Mouse (Mus musculus): ENCODE data around the gene Hectd1. TPM values are rescaled to one million over a fixed set of nuclear protein-coding genes. Genes with fewer than 3 reads are reported as not detected.
A peak's percentile ranks its signal among the peaks of the same experiment; 100 is the strongest.

The Hectd1 gene
- polyA plus RNA-seq, 1 experiment from 2014 or later = 43.1 TPM

GRCm38 (mm10) chr12:51712685-51713084 lies 116.7 kb downstream of the Hectd1 start:
- Histone ChIP-seq H3K27ac (no peak overlapping the region), H3K4me1 (no peaks in the 10 kb centered on the region), H3K36me3 (no peaks in the 10 kb centered on the region), H3K27me3 (no peaks in the 10 kb centered on the region), H3K9ac (no peak overlapping the region), H3K9me3 (no peaks in the 10 kb centered on the region), H3K4me3 (no peak overlapping the region), H3K4me2 (replicated peaks) (no peak overlapping the region)
- ATAC-seq (ENCODE audit: insufficient number of reproducible peaks, insufficient read depth, low FRiP score, low TSS enrichment) = no peak
- WGBS = 64% methylated on average over 1 of the region's 1 CpGs

DNA sequence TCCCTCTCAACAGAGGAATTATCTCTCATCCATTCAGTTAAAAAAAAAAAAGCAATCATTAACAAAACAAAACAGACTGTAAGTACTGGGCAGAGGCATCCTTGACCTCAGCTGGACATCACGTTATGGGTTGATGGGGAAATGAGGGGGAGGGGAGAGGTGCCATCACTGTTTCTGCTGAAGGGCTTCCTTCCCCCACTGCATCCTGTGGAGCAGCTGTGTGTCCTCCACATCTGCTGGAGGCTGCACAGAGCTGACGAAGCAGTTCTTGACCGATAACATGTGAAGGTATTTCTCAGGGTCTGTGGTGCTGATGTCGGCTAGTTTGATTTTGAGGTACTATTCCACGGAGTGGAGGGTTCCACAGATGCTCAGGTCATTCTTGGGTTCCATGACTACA lies 119.2 kb downstream of the Hectd1 start:
- no peaks in the 10 kb centered on the region for H3K4me1 ChIP-seq
- H3K36me3 ChIP-seq = no peaks in the 10 kb centered on the region
- WGBS = 67% methylated on average over 5 of the region's 5 CpGs
- H3K27ac ChIP-seq = no peak overlapping the region
- no peak overlapping the region for H3K9ac ChIP-seq
- no peaks in the 10 kb centered on the region for H3K9me3 ChIP-seq
- no peak overlapping the region for H3K4me2 ChIP-seq (replicated peaks)
- no peaks in the 10 kb centered on the region for H3K27me3 ChIP-seq
- no peak overlapping the region for H3K4me3 ChIP-seq
- no peak for ATAC-seq (ENCODE audit: insufficient number of reproducible peaks, insufficient read depth, low FRiP score, low TSS enrichment)

GRCm38 (mm10) chr12:51709741-51710140 lies 119.6 kb downstream of the Hectd1 start:
- H3K4me2 ChIP-seq (replicated peaks) = no peak overlapping the region
- H3K9me3 ChIP-seq = no peaks in the 10 kb centered on the region
- H3K4me3 ChIP-seq = no peak overlapping the region
- ATAC-seq (ENCODE audit: insufficient number of reproducible peaks, insufficient read depth, low FRiP score, low TSS enrichment) = no peak
- H3K36me3 ChIP-seq = no peaks in the 10 kb centered on the region
- H3K4me1 ChIP-seq = no peaks in the 10 kb centered on the region
- 75% methylated on average over 3 of the region's 3 CpGs for WGBS
- H3K27ac ChIP-seq = no peak overlapping the region
- H3K9ac ChIP-seq = no peak overlapping the region
- H3K27me3 ChIP-seq = no peaks in the 10 kb centered on the region

GRCm38 (mm10) chr12:51708941-51709686 lies 120.2 kb downstream of the Hectd1 start:
- no peaks in the 10 kb centered on the region for H3K9me3 ChIP-seq
- H3K36me3 ChIP-seq = no peaks in the 10 kb centered on the region
- no peaks in the 10 kb centered on the region for H3K27me3 ChIP-seq
- WGBS = 71% methylated on average over 14 of the region's 14 CpGs
- H3K4me2 ChIP-seq (replicated peaks) = no peak overlapping the region
- no peaks in the 10 kb centered on the region for H3K4me1 ChIP-seq
- no peak overlapping the region for H3K4me3 ChIP-seq
- no peak overlapping the region for H3K27ac ChIP-seq
- H3K9ac ChIP-seq = no peak overlapping the region
- ATAC-seq (ENCODE audit: insufficient number of reproducible peaks, insufficient read depth, low FRiP score, low TSS enrichment) = no peak

DNA sequence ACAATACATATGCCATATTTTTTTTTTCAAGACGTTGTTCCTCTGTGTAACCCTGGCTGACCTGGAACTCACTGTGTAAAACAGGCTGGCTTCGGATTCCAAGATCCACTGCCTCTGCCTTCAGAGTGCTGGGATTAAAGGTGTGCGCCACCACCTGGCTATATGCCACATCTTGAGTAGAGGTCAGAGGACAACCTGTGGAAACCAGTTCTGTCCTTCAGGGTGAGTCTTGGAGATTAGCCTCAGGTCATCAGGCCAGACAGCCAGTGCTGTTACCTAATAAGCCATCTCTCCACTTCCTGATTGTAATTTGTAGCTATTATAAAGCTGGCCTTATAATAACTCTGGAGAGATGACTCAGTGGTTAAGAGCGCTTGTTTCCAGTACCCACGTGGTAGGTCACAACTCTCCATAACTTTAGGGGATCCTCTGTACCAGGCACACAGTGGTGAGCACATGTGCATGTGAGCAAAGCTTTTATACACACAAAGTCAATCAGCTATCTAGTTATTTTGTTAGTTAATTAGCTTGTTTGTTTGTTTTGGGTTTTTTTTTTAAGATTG lies 122.6 kb downstream of the Hectd1 start:
- Histone ChIP-seq H3K27ac (no peak overlapping the region), H3K9me3 (no peaks in the 10 kb centered on the region), H3K4me3 (no peak overlapping the region), H3K27me3 (no peaks in the 10 kb centered on the region), H3K4me2 (replicated peaks) (no peak overlapping the region), H3K4me1 (no peaks in the 10 kb centered on the region; the same call in 1 of the 2 replicates), H3K36me3 (no peaks in the 10 kb centered on the region), H3K9ac (no peak overlapping the region)
- WGBS = 76% methylated on average over 5 of the region's 5 CpGs
- ATAC-seq (ENCODE audit: insufficient number of reproducible peaks, insufficient read depth, low FRiP score, low TSS enrichment) = no peak

GRCm38 (mm10) chr12:51705778-51706177 lies 123.6 kb downstream of the Hectd1 start:
- H3K27me3 ChIP-seq = no peaks in the 10 kb centered on the region

DNA sequence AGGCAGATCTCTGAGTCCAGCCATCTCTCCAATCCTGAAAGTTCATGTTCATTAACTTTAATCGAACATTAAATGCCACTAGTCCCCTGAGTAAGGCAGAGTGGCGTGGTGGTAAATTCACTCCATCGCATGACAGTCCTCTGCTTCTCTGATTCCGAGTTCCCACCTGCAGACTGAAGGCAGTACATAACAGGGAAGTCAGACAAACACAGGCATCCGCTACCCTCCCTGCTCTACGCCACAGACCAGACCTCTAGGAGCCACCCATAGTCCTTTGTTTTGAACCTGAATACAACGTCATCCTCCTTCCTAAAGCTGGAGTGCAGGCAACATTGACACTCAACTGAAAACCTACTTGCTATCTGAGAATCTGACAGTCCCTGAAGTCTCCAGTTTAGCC lies 124.8 kb downstream of the Hectd1 start:
- no peaks in the 10 kb centered on the region for H3K9me3 ChIP-seq
- no peak overlapping the region for H3K4me2 ChIP-seq (replicated peaks)
- no peak overlapping the region for H3K4me3 ChIP-seq
- no peak overlapping the region for H3K9ac ChIP-seq
- no peak for ATAC-seq (ENCODE audit: insufficient number of reproducible peaks, insufficient read depth, low FRiP score, low TSS enrichment)
- no peaks in the 10 kb centered on the region; the same call in 1 of the 2 replicates for H3K4me1 ChIP-seq
- WGBS = 71% methylated on average over 7 of the region's 7 CpGs
- no peaks in the 10 kb centered on the region for H3K27me3 ChIP-seq
- no peaks in the 10 kb centered on the region; the same call in 1 of the 2 replicates for H3K36me3 ChIP-seq
- H3K27ac ChIP-seq = no peak overlapping the region

More at GRCm38 (mm10) chr12:51705778-51706177, 123.6 kb downstream of the Hectd1 start:
- no peak for ATAC-seq (ENCODE audit: insufficient number of reproducible peaks, insufficient read depth, low FRiP score, low TSS enrichment)
- H3K36me3 ChIP-seq = no peaks in the 10 kb centered on the region; the same call in 1 of the 2 replicates
- no peaks in the 10 kb centered on the region for H3K9me3 ChIP-seq
- no peak overlapping the region for H3K4me3 ChIP-seq
- no peaks in the 10 kb centered on the region; the same call in 1 of the 2 replicates for H3K4me1 ChIP-seq
- no peak overlapping the region for H3K9ac ChIP-seq
- no peak overlapping the region for H3K27ac ChIP-seq
- WGBS = 83% methylated on average over 12 of the region's 12 CpGs
- H3K4me2 ChIP-seq (replicated peaks) = no peak overlapping the region

GRCm38 (mm10) chr12:51703859-51704258 lies 125.5 kb downstream of the Hectd1 start:
- ATAC-seq (ENCODE audit: insufficient number of reproducible peaks, insufficient read depth, low FRiP score, low TSS enrichment) = no peak
- Histone ChIP-seq H3K9ac (no peak overlapping the region), H3K27me3 (no peaks in the 10 kb centered on the region), H3K4me1 (no peaks in the 10 kb centered on the region; the same call in 1 of the 2 replicates), H3K4me3 (no peak overlapping the region), H3K27ac (0 out of 2 replicates have a peak overlapping the region, but pooled peaks have one; percentile 20), H3K9me3 (no peaks in the 10 kb centered on the region), H3K36me3 (no peaks in the 10 kb centered on the region; the same call in 1 of the 2 replicates), H3K4me2 (replicated peaks) (no peak overlapping the region)
- WGBS = 22% methylated on average over 1 of the region's 1 CpGs

DNA sequence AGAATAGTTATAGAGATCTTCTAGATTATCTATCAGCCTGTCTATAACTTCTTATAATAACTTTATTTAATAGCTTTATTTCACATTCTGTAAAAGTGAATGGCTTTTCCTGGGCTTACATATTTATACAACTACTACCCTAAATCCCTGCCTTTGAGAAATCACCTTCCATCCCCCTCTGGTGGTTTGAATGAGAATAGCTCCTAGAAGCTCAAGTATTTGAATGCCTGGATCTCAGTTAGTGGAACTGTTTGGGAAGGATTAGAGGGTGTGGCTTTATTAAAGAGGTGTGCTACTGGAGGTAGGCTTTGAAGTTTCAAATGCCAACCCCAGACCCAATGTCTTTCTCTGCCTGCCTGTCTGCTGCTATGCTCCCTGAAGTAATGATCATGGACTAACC lies 127.6 kb downstream of the Hectd1 start:
- no peak overlapping the region for H3K4me3 ChIP-seq
- H3K27me3 ChIP-seq = no peaks in the 10 kb centered on the region
- no peaks in the 10 kb centered on the region; the same call in 1 of the 2 replicates for H3K4me1 ChIP-seq
- no peak for ATAC-seq (ENCODE audit: insufficient number of reproducible peaks, insufficient read depth, low FRiP score, low TSS enrichment)
- H3K27ac ChIP-seq = no peak overlapping the region
- H3K4me2 ChIP-seq (replicated peaks) = no peak overlapping the region
- H3K9me3 ChIP-seq = no peaks in the 10 kb centered on the region
- H3K9ac ChIP-seq = no peak overlapping the region
- H3K36me3 ChIP-seq = no peaks in the 10 kb centered on the region; the same call in 1 of the 2 replicates

DNA sequence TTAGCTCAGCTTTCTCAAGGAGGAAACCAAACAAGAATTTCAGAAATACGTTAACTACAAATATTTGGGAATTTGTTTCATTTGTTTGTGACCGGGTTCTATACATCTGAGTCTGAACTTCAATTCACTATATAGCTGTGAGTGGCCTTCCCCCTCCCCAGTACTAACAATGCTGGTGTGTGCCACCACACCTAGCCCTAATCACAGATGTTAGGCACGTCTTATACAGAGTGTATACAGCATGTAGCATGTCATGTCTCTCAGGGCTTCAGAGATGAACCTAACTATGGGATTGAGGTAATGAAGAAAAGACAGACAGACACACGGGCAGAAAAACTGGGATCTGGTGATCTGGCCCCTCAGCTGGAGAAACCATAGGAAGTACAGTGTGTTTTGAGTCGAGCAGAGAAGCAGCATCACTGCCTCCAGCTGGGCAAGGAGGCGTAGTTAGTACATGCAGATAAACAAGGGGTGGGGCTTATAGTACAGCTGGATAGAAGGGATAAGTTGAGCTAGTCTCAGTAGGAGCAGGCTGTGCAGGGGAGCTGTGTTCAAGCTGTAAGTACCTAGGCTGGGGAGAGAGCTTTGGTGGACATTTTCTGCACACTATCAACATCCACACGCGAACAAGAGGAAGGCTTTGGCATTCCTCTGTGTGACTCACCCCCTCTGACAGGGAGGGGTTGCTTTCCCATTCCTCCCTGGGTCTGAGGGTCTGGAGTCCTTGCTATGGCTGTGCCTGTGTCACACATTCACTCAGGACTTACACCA lies 129.5 kb downstream of the Hectd1 start:
- H3K27me3 ChIP-seq = no peaks in the 10 kb centered on the region
- no peak overlapping the region for H3K4me2 ChIP-seq (replicated peaks)
- H3K4me3 ChIP-seq = no peak overlapping the region
- no peaks in the 10 kb centered on the region; the same call in 1 of the 2 replicates for H3K36me3 ChIP-seq
- no peak overlapping the region for H3K9ac ChIP-seq
- H3K27ac ChIP-seq = no peak overlapping the region
- ATAC-seq (ENCODE audit: insufficient number of reproducible peaks, insufficient read depth, low FRiP score, low TSS enrichment) = no peak
- no peaks in the 10 kb centered on the region; the same call in 1 of the 2 replicates for H3K4me1 ChIP-seq
- WGBS = 53% methylated on average over 8 of the region's 8 CpGs
- no peaks in the 10 kb centered on the region for H3K9me3 ChIP-seq

DNA sequence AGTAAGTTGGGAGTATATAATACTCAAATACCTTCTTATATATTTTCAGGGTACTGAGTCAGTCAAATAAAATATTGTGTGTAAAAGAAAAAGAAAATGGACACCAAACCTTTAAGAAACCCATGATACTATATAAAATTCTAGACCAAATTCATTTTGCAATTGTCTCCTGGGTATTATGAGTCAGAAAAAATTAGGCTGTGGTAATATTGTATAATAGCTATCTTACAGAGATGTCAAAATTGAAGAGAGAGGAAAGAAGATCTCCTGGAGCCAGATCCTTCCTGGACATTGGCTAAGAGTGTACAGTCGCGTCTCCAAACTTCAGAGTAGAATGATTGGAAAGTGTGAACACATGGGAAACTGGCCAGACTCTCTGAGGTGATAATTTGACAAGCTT lies 133.2 kb downstream of the Hectd1 start:
- H3K4me2 ChIP-seq (replicated peaks) = no peak overlapping the region
- H3K27me3 ChIP-seq = no peaks in the 10 kb centered on the region
- no peak overlapping the region for H3K27ac ChIP-seq
- no peak for ATAC-seq (ENCODE audit: insufficient number of reproducible peaks, insufficient read depth, low FRiP score, low TSS enrichment)
- peaks cover 3% of the 10 kb centered on the region; the same call in 1 of the 2 replicates for H3K4me1 ChIP-seq
- WGBS = 86% methylated on average over 2 of the region's 2 CpGs
- no peak overlapping the region for H3K4me3 ChIP-seq
- H3K9ac ChIP-seq = no peak overlapping the region
- no peaks in the 10 kb centered on the region for H3K36me3 ChIP-seq
- H3K9me3 ChIP-seq = no peaks in the 10 kb centered on the region

All from embryonic facial prominence, embryonic 12.5 days (tissue).